Mouse (Mus musculus): ENCODE results near the gene Gm20388. TPM values are rescaled to one million over a fixed set of nuclear protein-coding genes. Genes with fewer than 3 reads are reported as not detected.

Gm20388 gene
- total and polyA plus RNA-seq, 2 experiments from 2014 or later = 17.3 TPM; not detected in 1

DNA sequence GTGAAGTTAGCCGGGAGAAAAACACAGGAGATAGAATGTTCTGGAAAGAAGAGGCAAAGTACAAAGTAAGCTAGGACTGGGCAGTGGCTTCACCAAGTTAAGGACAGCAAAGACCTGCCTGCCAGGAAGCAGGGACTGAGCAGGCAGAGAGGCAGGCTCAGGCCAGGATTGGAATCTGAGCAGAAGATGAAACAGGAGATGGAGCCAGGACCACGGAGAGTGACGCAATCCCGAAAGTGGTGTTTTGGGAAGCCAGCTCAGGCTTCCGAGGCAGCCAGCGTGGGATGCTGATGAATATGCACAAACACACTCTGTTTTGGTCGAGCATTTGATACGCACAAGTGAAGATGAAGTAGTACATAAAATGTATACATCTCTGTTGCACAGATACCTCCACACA lies 1673.0 kb downstream of the Gm20388 start:
- Histone ChIP-seq H3K27ac (ENCODE audit: low read depth) (no peak overlapping the region), H3K9me3 (replicated peaks; ENCODE audit: control insufficient read depth, low read length) (no peaks in the 10 kb centered on the region), H3K9ac (replicated peaks; ENCODE audit: low read depth, low read length) (no peak overlapping the region), H3K4me2 (ENCODE audit: low read depth, low read length) (no peak overlapping the region), H3K4me3 (ENCODE audit: low read depth, low read length) (no peak overlapping the region), H3K4me1 (ENCODE audit: control insufficient read depth, insufficient read depth) (0 out of 2 replicates have a peak, but pooled peaks cover 4% of the 10 kb centered on the region), H3K36me3 (replicated peaks; ENCODE audit: control insufficient read depth, insufficient read depth, low read length) (no peaks in the 10 kb centered on the region), H3K27me3 (ENCODE audit: control insufficient read depth, insufficient read depth, low read length) (no peaks in the 10 kb centered on the region)
- no peak for ATAC-seq (ENCODE audit: insufficient read depth, low read depth)
- 35% methylated on average over 8 of the region's 8 CpGs for WGBS
- DNase-seq (ENCODE audit: low spot score) = no peak
- TF ChIP-seq EP300 (IDR thresholded peaks at IDR 0.05; ENCODE audit: low read depth) (no peak), CTCF (IDR thresholded peaks at IDR 0.05; ENCODE audit: low read depth) (no peak)

DNA sequence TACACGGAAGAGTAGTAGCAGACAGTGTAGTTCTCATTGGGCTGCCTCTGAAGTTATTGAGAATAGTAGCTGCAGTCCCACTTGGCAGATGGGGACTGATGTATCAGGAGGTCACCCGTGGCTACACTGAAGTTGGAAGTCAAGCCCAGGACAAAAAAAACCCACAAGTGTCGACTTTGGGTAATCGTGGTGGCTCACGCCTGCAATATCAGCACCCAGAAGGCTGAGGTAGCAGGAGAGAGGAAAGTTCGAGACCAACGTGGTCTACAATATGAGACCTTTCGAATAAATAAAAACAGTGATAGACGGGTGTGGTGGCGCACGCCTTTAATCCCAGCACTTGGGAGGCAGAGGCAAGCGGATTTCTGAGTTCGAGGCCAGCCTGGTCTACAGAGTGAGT lies 1674.1 kb downstream of the Gm20388 start:
- no peaks in the 10 kb centered on the region for H3K36me3 ChIP-seq (replicated peaks; ENCODE audit: control insufficient read depth, insufficient read depth, low read length)
- 38% methylated on average over 13 of the region's 13 CpGs for WGBS
- peak overlapping the region; percentile 77 for H3K27ac ChIP-seq (ENCODE audit: low read depth)
- H3K4me3 ChIP-seq (ENCODE audit: low read depth, low read length) = peak overlapping the region; percentile 69
- TF ChIP-seq CTCF (IDR thresholded peaks at IDR 0.05; ENCODE audit: low read depth) = no peak
- no peak for TF ChIP-seq EP300 (IDR thresholded peaks at IDR 0.05; ENCODE audit: low read depth)
- DNase-seq (ENCODE audit: low spot score) = no peak
- H3K9me3 ChIP-seq (replicated peaks; ENCODE audit: control insufficient read depth, low read length) = no peaks in the 10 kb centered on the region
- peak overlapping the region; percentile 68; the same call in 1 of the 2 replicates for H3K9ac ChIP-seq (replicated peaks; ENCODE audit: low read depth, low read length)
- 0 out of 2 replicates have a peak, but pooled peaks cover 4% of the 10 kb centered on the region for H3K4me1 ChIP-seq (ENCODE audit: control insufficient read depth, insufficient read depth)
- ATAC-seq (ENCODE audit: insufficient read depth, low read depth) = no peak
- H3K27me3 ChIP-seq (ENCODE audit: control insufficient read depth, insufficient read depth, low read length) = no peaks in the 10 kb centered on the region
- peak overlapping the region; percentile 83 for H3K4me2 ChIP-seq (ENCODE audit: low read depth, low read length)

DNA sequence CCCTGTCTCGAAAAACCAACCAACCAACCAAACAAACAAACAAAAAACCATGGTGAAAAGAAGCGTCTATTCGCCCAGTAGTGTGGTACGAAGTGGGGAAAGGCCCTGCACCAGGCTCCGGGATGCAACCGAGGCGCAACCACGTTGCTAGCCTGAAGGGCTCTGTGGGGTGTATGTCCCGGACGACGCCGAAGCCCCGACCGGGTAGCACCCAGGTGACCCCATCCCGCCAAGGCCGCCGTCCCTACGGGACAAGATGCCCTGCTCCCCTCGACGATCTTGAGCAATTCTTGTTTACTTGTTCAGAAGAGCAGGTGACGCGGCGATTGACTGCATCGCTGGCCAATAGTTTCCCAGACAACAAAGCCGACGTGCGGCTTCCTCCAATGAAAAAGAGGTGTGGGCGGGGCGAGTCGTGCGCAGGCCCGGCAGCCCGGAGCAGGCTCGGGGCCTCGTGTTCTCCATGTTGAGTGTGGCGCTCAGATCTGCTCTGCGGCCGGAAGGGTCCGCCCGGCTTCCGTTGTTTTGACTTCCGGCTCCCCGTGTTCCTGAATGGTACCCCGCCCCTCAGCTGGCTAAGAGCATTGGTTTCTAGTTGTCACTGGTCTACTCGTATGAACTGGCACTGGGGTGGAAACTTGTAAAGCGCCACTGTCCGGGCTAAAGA lies 1674.7 kb downstream of the Gm20388 start:
- Histone ChIP-seq H3K9ac (replicated peaks; ENCODE audit: low read depth, low read length) (peak overlapping the region; percentile 68), H3K4me2 (ENCODE audit: low read depth, low read length) (peak overlapping the region; percentile 83), H3K27ac (ENCODE audit: low read depth) (peak overlapping the region; percentile 77), H3K4me1 (ENCODE audit: control insufficient read depth, insufficient read depth) (0 out of 2 replicates have a peak, but pooled peaks cover 4% of the 10 kb centered on the region), H3K36me3 (replicated peaks; ENCODE audit: control insufficient read depth, insufficient read depth, low read length) (no peaks in the 10 kb centered on the region), H3K4me3 (ENCODE audit: low read depth, low read length) (peak overlapping the region; percentile 69), H3K27me3 (ENCODE audit: control insufficient read depth, insufficient read depth, low read length) (no peaks in the 10 kb centered on the region), H3K9me3 (replicated peaks; ENCODE audit: control insufficient read depth, low read length) (no peaks in the 10 kb centered on the region)
- WGBS = 1% methylated on average over 47 of the region's 47 CpGs
- TF ChIP-seq EP300 (IDR thresholded peaks at IDR 0.05; ENCODE audit: low read depth) = peak; percentile 90
- no peak for TF ChIP-seq CTCF (IDR thresholded peaks at IDR 0.05; ENCODE audit: low read depth)
- ATAC-seq (ENCODE audit: insufficient read depth, low read depth) = peak; percentile 93
- DNase-seq (ENCODE audit: low spot score) = peak; percentile 98

DNA sequence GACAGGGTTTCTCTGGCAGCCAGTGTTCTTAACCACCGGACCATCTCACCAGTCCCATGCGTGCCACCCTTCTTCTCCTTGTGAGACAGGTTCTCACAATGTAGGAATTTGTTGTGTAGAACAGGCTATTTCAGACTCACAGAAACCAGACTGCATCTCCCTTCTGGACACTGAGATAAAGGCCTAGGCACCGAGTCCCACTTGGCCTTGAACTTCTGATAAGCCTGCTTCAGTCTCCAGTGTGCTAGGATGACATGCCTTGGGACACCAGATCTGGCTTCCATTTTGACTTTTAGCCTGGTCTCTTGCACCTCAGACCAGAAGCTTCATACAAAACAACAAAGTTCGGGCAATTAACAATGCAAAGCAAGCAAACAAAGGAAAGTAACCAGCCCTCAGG lies 1678.1 kb downstream of the Gm20388 start:
- H3K36me3 ChIP-seq (replicated peaks; ENCODE audit: control insufficient read depth, insufficient read depth, low read length) = 0 out of 2 replicates have a peak, but pooled peaks cover 6% of the 10 kb centered on the region
- H3K9ac ChIP-seq (replicated peaks; ENCODE audit: low read depth, low read length) = no peak overlapping the region
- 71% methylated on average over 4 of the region's 4 CpGs for WGBS
- TF ChIP-seq CTCF (IDR thresholded peaks at IDR 0.05; ENCODE audit: low read depth) = no peak
- no peaks in the 10 kb centered on the region for H3K27me3 ChIP-seq (ENCODE audit: control insufficient read depth, insufficient read depth, low read length)
- no peaks in the 10 kb centered on the region for H3K9me3 ChIP-seq (replicated peaks; ENCODE audit: control insufficient read depth, low read length)
- ATAC-seq (ENCODE audit: insufficient read depth, low read depth) = no peak
- no peak overlapping the region for H3K27ac ChIP-seq (ENCODE audit: low read depth)
- no peak overlapping the region for H3K4me2 ChIP-seq (ENCODE audit: low read depth, low read length)
- H3K4me1 ChIP-seq (ENCODE audit: control insufficient read depth, insufficient read depth) = peaks cover 17% of the 10 kb centered on the region
- no peak overlapping the region for H3K4me3 ChIP-seq (ENCODE audit: low read depth, low read length)
- DNase-seq (ENCODE audit: low spot score) = no peak

DNA sequence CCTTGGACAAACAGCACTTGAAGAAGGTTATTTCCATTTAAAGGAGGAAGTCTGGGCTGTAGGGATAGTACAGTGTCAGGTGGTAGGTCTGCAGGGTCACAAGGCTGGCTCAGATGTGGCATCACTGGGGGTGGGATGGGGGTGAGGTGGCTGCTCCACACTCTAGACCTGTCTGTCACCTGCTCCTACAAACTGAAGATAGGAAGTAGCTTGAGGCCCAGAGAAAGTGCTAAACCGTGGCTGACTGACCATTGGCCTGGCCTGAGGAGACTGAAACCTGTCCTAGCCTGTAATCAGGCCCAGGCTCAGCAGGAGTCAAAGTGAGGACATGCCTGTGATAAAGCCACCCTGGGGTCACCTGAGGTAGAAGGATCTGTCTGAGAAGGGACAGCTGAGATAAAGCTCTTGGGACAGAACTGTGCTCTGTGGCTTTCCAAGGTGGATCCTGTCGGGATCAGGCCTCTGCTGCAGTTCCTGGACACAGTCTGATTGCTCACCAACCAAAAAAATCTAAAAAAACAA lies 1678.6 kb downstream of the Gm20388 start:
- Histone ChIP-seq H3K9me3 (replicated peaks; ENCODE audit: control insufficient read depth, low read length) (no peaks in the 10 kb centered on the region), H3K4me2 (ENCODE audit: low read depth, low read length) (no peak overlapping the region), H3K4me1 (ENCODE audit: control insufficient read depth, insufficient read depth) (peaks cover 17% of the 10 kb centered on the region), H3K27ac (ENCODE audit: low read depth) (no peak overlapping the region), H3K27me3 (ENCODE audit: control insufficient read depth, insufficient read depth, low read length) (no peaks in the 10 kb centered on the region), H3K36me3 (replicated peaks; ENCODE audit: control insufficient read depth, insufficient read depth, low read length) (peaks cover 12% of the 10 kb centered on the region; the same call in 1 of the 2 replicates), H3K9ac (replicated peaks; ENCODE audit: low read depth, low read length) (no peak overlapping the region), H3K4me3 (ENCODE audit: low read depth, low read length) (no peak overlapping the region)
- ATAC-seq (ENCODE audit: insufficient read depth, low read depth) (no peak), DNase-seq (ENCODE audit: low spot score) (no peak)
- TF ChIP-seq EP300 (IDR thresholded peaks at IDR 0.05; ENCODE audit: low read depth) (no peak), CTCF (IDR thresholded peaks at IDR 0.05; ENCODE audit: low read depth) (no peak)
- 31% methylated on average over 2 of the region's 2 CpGs for WGBS
